Mouse (Mus musculus): ENCODE measurements at regions not wholly inside any gene's neighbourhood (a gene's known extent, or its start where the extent isn't known, plus 50 kb on each side); places are given as distances from the start of the nearest gene placed in this dataset.
A peak's percentile ranks its signal among the peaks of the same experiment; 100 is the strongest.
"Not testable (repeated sequence)": the region's sequence is repeated elsewhere in the genome, so short reads cannot be mapped to it uniquely, and the experiment has no call there.

- DNase-seq (ENCODE audit: low read depth, low spot score): no peak
Observed at GRCm38 (mm10) chr1:5220668-5221408, 413.1 kb downstream of the Gm37988 start.

- DNase-seq (ENCODE audit: low read depth, low spot score): no peak
Observed at GRCm38 (mm10) chr1:5227866-5228265, 420.2 kb downstream of the Gm37988 start.

GRCm38 (mm10) chr1:5231218-5231617, 423.5 kb downstream of the Gm37988 start:
- no peak for DNase-seq (ENCODE audit: low read depth, low spot score)

GRCm38 (mm10) chr1:5231961-5232846, 424.5 kb downstream of the Gm37988 start:
- peak; percentile 34 for DNase-seq (ENCODE audit: low read depth, low spot score)

GRCm38 (mm10) chr1:5232847-5233245, 425.2 kb downstream of the Gm37988 start:
- DNase-seq (ENCODE audit: low read depth, low spot score): peak; percentile 72

GRCm38 (mm10) chr1:5243186-5243585, 435.5 kb downstream of the Gm37988 start:
- no peak for DNase-seq (ENCODE audit: low read depth, low spot score)

GRCm38 (mm10) chr1:5260874-5261273, 453.2 kb downstream of the Gm37988 start:
- DNase-seq (ENCODE audit: low read depth, low spot score): not testable (repeated sequence)

- not testable (repeated sequence) for DNase-seq (ENCODE audit: low read depth, low spot score)
Observed at GRCm38 (mm10) chr1:5261297-5261696, 453.6 kb downstream of the Gm37988 start.

- DNase-seq (ENCODE audit: low read depth, low spot score): no peak
Observed at GRCm38 (mm10) chr1:5273938-5274337, 466.2 kb downstream of the Gm37988 start.

GRCm38 (mm10) chr1:5294570-5294969, 486.9 kb downstream of the Gm37988 start:
- DNase-seq (ENCODE audit: low read depth, low spot score): no peak

- DNase-seq (ENCODE audit: low read depth, low spot score): no peak
Observed at GRCm38 (mm10) chr1:5297627-5298026, 489.9 kb downstream of the Gm37988 start.

GRCm38 (mm10) chr1:5311656-5312055, 504.0 kb downstream of the Gm37988 start:
- no peak for DNase-seq (ENCODE audit: low read depth, low spot score)

GRCm38 (mm10) chr1:5315839-5316238, 508.1 kb downstream of the Gm37988 start:
- no peak for DNase-seq (ENCODE audit: low read depth, low spot score)

- no peak for DNase-seq (ENCODE audit: low read depth, low spot score)
Observed at GRCm38 (mm10) chr1:5317088-5317487, 509.4 kb downstream of the Gm37988 start.

GRCm38 (mm10) chr1:5326311-5326710, 518.6 kb downstream of the Gm37988 start:
- DNase-seq (ENCODE audit: low read depth, low spot score): no peak
